ENCODE assay signal across 8 mouse cellular contexts in the genomic region with DNA sequence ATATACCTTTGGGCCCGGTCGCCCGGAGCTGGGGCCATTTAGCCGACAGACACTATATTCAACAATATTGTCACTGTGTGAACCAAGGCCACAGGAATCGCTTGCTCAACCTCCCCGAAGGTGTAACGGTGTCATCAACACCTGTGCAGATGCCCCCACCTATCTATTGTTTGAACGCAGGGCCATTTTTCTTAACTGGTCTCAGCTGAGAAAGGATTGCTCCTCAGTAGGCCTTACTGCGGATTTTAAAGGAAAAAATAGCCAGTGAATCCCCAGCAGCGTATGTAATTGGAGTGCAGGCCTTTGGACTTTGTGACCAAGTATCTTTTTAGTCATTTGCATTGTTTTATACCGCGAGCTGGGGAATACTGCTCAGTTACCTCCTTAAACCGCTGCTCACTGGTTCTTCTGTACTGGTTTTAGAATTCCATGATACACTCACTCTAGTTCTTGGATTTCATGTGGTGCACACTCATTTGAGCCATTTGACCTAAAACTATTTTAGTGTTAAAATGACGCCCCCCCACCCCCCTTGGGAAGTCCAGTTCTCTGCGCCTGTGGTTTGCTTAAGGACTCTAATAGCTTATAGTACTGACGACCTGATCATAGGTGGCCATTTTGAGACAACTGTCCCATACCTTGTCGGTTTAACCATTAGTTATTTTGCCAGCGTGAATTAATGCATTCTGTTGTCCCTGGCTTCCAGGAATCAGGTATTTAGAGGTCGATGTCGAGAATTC. TPM values are rescaled to one million over a fixed set of nuclear protein-coding genes. Genes with fewer than 3 reads are reported as not detected.
A peak's percentile ranks its signal among the peaks of the same experiment; 100 is the strongest.
DNase-seq lines count a peak whose midpoint lies in the region; ATAC-seq and TF ChIP-seq lines count a peak whose summit lies in the region.

No protein-coding gene starts in this region.

- DNase-seq in heart, adult 18-20 months, result no peak
- no peak for DNase-seq in liver, embryonic 11.5 days (ENCODE audit: low spot score)
- DNase-seq in yolk sac, embryonic 10.5 days (ENCODE audit: low spot score), result no peak
- DNase-seq in left cerebral cortex, postnatal 10 days (ENCODE audit: extremely low spot score in 1 of 2, low spot score in 2 of 2), result no peak
- no peak for DNase-seq in spleen, adult 18-20 months

- TF ChIP-seq CTCF in C2C12 (IDR thresholded peaks at IDR 0.05; ENCODE audit: control insufficient read depth, insufficient read depth, insufficient read length), result no peak

- H3K9me3 ChIP-seq in heart, embryonic 13.5 days, result no peaks in the 10 kb centered on the region
- no peaks in the 10 kb centered on the region for H3K9me3 ChIP-seq in embryonic facial prominence, embryonic 15.5 days (replicated peaks)
- H3K9me3 ChIP-seq in liver, embryonic 11.5 days (ENCODE audit: control insufficient read depth, low read length), result no peaks in the 10 kb centered on the region

- intact Hi-C loops in left cerebral cortex, postnatal 10 days (cut with DNase I), result loop anchor here (5.0 kb wide), 2 partner anchors 85 to 100 kb away; a partner anchor contains a TSS

- peaks cover 30% of the 10 kb centered on the region for H3K79me3 ChIP-seq in C2C12 (ENCODE audit: low read depth)

- peak overlapping the region; percentile 95 for H3ac ChIP-seq in C2C12 (ENCODE audit: control insufficient read depth, insufficient read length, low read depth)

- peaks cover 26% of the 10 kb centered on the region for H3K36me3 ChIP-seq in heart, embryonic 13.5 days
- H3K36me3 ChIP-seq in C2C12 (ENCODE audit: control insufficient read depth, insufficient read depth), result peaks cover 14% of the 10 kb centered on the region
- H3K36me3 ChIP-seq in embryonic facial prominence, embryonic 15.5 days, result peaks cover 19% of the 10 kb centered on the region
- peaks cover 11% of the 10 kb centered on the region for H3K36me3 ChIP-seq in liver, embryonic 11.5 days (ENCODE audit: control insufficient read depth, insufficient read depth, low read length)

- H3K27ac ChIP-seq in heart, embryonic 13.5 days (replicated peaks), result peak overlapping the region; percentile 93
- peak overlapping the region; percentile 91 for H3K27ac ChIP-seq in embryonic facial prominence, embryonic 15.5 days (replicated peaks)
- peak overlapping the region; percentile 93 for H3K27ac ChIP-seq in liver, embryonic 11.5 days (ENCODE audit: low read depth, low read length)

- H3K4me2 ChIP-seq in heart, embryonic 13.5 days, result peak overlapping the region; percentile 77
- H3K4me2 ChIP-seq in embryonic facial prominence, embryonic 15.5 days (replicated peaks), result peak overlapping the region; percentile 63
- peak overlapping the region; percentile 63 for H3K4me2 ChIP-seq in liver, embryonic 11.5 days

- peaks cover 48% of the 10 kb centered on the region for H3K79me2 ChIP-seq in C2C12 (ENCODE audit: control insufficient read depth, insufficient read depth)

- H3K9ac ChIP-seq in heart, embryonic 13.5 days, result peak overlapping the region; percentile 95
- peak overlapping the region; percentile 95 for H3K9ac ChIP-seq in embryonic facial prominence, embryonic 15.5 days
- H3K9ac ChIP-seq in liver, embryonic 11.5 days (ENCODE audit: low read depth, low read length), result peak overlapping the region; percentile 81

- no peaks in the 10 kb centered on the region for H3K27me3 ChIP-seq in heart, embryonic 13.5 days (replicated peaks)
- H3K27me3 ChIP-seq in C2C12 (ENCODE audit: control insufficient read depth, insufficient read depth, insufficient read length), result no peaks in the 10 kb centered on the region
- H3K27me3 ChIP-seq in embryonic facial prominence, embryonic 15.5 days, result no peaks in the 10 kb centered on the region
- no peaks in the 10 kb centered on the region for H3K27me3 ChIP-seq in liver, embryonic 11.5 days (replicated peaks; ENCODE audit: control insufficient read depth, insufficient read depth, low read length)

- no peak for ATAC-seq in heart, embryonic 13.5 days (ENCODE audit: extremely low read depth, insufficient number of reproducible peaks, low FRiP score, low TSS enrichment)
- ATAC-seq in embryonic facial prominence, embryonic 15.5 days (ENCODE audit: insufficient number of reproducible peaks, low FRiP score, low TSS enrichment, low read depth), result no peak
- ATAC-seq in liver, embryonic 11.5 days (replicated peaks; ENCODE audit: low FRiP score), result no peak

- H3K4me1 ChIP-seq in heart, embryonic 13.5 days, result peaks cover 31% of the 10 kb centered on the region
- H3K4me1 ChIP-seq in embryonic facial prominence, embryonic 15.5 days, result peaks cover 32% of the 10 kb centered on the region
- peaks cover 30% of the 10 kb centered on the region for H3K4me1 ChIP-seq in liver, embryonic 11.5 days (replicated peaks; ENCODE audit: control insufficient read depth, insufficient read depth, low read length)

- H3K4me3 ChIP-seq in heart, embryonic 13.5 days, result peak overlapping the region; percentile 84
- H3K4me3 ChIP-seq in C2C12 (ENCODE audit: insufficient read depth, poor library complexity, severe bottlenecking), result peak overlapping the region; percentile 89
- H3K4me3 ChIP-seq in embryonic facial prominence, embryonic 15.5 days (replicated peaks), result peak overlapping the region; percentile 76
- H3K4me3 ChIP-seq in liver, embryonic 11.5 days (ENCODE audit: low read depth, low read length), result peak overlapping the region; percentile 75

- WGBS in heart, embryonic 13.5 days, result 19% methylated on average over 20 of the region's 20 CpGs
- 17% methylated on average over 20 of the region's 20 CpGs for WGBS in embryonic facial prominence, embryonic 15.5 days
- WGBS in liver, embryonic 11.5 days, result 20% methylated on average over 20 of the region's 20 CpGs

TF ChIP-seq in C2C12, 6 proteins besides CTCF, POLR2A, EP300 and RAD21:
- TF ChIP-seq MYOD1 (IDR thresholded peaks at IDR 0.05; ENCODE audit: control insufficient read depth, insufficient read length, low read depth), result no peak
- TF ChIP-seq CEBPB (IDR thresholded peaks at IDR 0.05; ENCODE audit: low read depth), result no peak
- no peak for TF ChIP-seq MYOG (IDR thresholded peaks at IDR 0.05; ENCODE audit: control insufficient read depth, extremely low read depth, insufficient read length)
- no peak for TF ChIP-seq MAX (IDR thresholded peaks at IDR 0.05)
- TF ChIP-seq FOSL1 (IDR thresholded peaks at IDR 0.05; ENCODE audit: insufficient read depth, low read length, poor library complexity, severe bottlenecking), result no peak
- no peak for TF ChIP-seq USF1 (IDR thresholded peaks at IDR 0.05; ENCODE audit: low read depth)

RNA-seq across cellular contexts. Expression of a gene that starts 1.1 kb away (rescaled TPM):
- polyA plus RNA-seq in heart, embryonic 13.5 days (2015; fragmentation: Nextera tagmentation; extraction: Ambion mirVana), result 118 and 123 TPM in 2 replicates
- 100 to 1,000 TPM; 106 to 120 TPM for total RNA-seq in heart, adult 18-20 months (2021)
- polyA plus RNA-seq in C2C12 (2012; fragmentation: generic; extraction: Trizol), result 62.6 TPM
- 122 and 123 TPM in 2 replicates for polyA plus RNA-seq in embryonic facial prominence, embryonic 15.5 days (2015; fragmentation: Nextera tagmentation; extraction: Ambion mirVana)
- polyA plus RNA-seq in liver, embryonic 11.5 days (2014; fragmentation: Nextera tagmentation; extraction: Ambion mirVana), result 146 and 152 TPM in 2 replicates
- 100 to 1,000 TPM; 140 to 143 TPM for total RNA-seq in left cerebral cortex, postnatal 10 days (2021)

RNA-seq across cellular contexts. Expression of a gene that starts 56.6 kb away (rescaled TPM):
- 8.6 and 9.8 TPM in 2 replicates for polyA plus RNA-seq in heart, embryonic 13.5 days (2015; fragmentation: Nextera tagmentation; extraction: Ambion mirVana)
- total RNA-seq in heart, adult 18-20 months (2021), result 10 to 100 TPM; 42.1 TPM
- 1.8 TPM for polyA plus RNA-seq in C2C12 (2012; fragmentation: generic; extraction: Trizol)
- polyA plus RNA-seq in embryonic facial prominence, embryonic 15.5 days (2015; fragmentation: Nextera tagmentation; extraction: Ambion mirVana), result 10.2 and 11.1 TPM in 2 replicates
- polyA plus RNA-seq in liver, embryonic 11.5 days (2014; fragmentation: Nextera tagmentation; extraction: Ambion mirVana), result 5.7 and 5.8 TPM in 2 replicates
- 10 to 100 TPM; 15.0 to 16.7 TPM for total RNA-seq in left cerebral cortex, postnatal 10 days (2021)

RNA-seq across cellular contexts. Expression of a gene that starts 59.4 kb away (rescaled TPM):
- polyA plus RNA-seq in heart, embryonic 13.5 days (2015; fragmentation: Nextera tagmentation; extraction: Ambion mirVana), result 56.4 and 64.7 TPM in 2 replicates
- 10 to 100 TPM; 22.8 to 23.2 TPM for total RNA-seq in heart, adult 18-20 months (2021)
- 6.4 TPM for polyA plus RNA-seq in C2C12 (2012; fragmentation: generic; extraction: Trizol)
- polyA plus RNA-seq in embryonic facial prominence, embryonic 15.5 days (2015; fragmentation: Nextera tagmentation; extraction: Ambion mirVana), result 92.5 and 95.0 TPM in 2 replicates
- 74.7 and 81.7 TPM in 2 replicates for polyA plus RNA-seq in liver, embryonic 11.5 days (2014; fragmentation: Nextera tagmentation; extraction: Ambion mirVana)
- total RNA-seq in left cerebral cortex, postnatal 10 days (2021), result 10 to 100 TPM; 38.2 to 40.8 TPM
